Mouse (Mus musculus) B cell, adult (primary cell): ENCODE results near the gene Gm2832. TPM values are rescaled to one million over a fixed set of nuclear protein-coding genes. Genes with fewer than 3 reads are reported as not detected.

ENCODE experiments used
- total RNA-seq: library from RNA; stranded (reverse); gene quantifications from 4 replicates; pipeline ENCODE4 v1.2.4, GENCODE M21; 2023; ENCODE audit not compliant: inconsistent age

The Gm2832 gene
- not detected in 4 replicates for total RNA-seq

DNA sequence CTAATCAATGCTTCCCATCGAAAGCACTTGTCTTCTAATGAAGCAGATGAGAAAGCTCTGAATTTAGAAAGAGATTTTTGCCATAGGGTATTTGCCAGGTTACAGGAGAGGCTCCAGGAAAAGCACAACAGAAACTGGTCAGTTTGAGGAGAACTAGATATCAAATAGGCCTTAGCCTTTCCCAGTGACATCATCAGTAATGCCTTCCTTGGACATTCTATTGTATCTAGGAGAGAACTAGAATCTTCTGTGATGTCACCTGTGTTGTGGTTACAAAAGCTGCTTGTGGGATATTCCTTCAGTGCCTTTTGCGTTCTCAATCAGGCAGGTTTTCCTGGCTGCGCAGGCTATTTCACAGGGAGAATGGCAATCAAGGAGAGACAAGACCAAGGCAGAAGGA, at the start of gene Gm2832:
Gm2832 (plus strand) TSS at position 301 of the 400 bp plus-strand sequence.

Other genes starting within 250 kb of the Gm2832 start
- gene Dydc2, start 209.6 kb upstream of the Gm2832 start, total RNA-seq, result not detected in 4 replicates
- gene Dydc1, start 205.9 kb upstream of the Gm2832 start, total RNA-seq, result not detected in 4 replicates
- gene Mat1a, start 173.8 kb upstream of the Gm2832 start, total RNA-seq, result not detected in 4 replicates
- gene Sftpa1, start 147.0 kb upstream of the Gm2832 start, total RNA-seq, result not detected in 4 replicates
- not detected in 4 replicates for gene Mbl1, start 127.3 kb upstream of the Gm2832 start, total RNA-seq
- gene Sftpd, start 93.7 kb upstream of the Gm2832 start, total RNA-seq, result not detected in 4 replicates
- gene Gm5798, start 69.8 kb downstream of the Gm2832 start, total RNA-seq, result not detected in 4 replicates
- gene Gm7945, start 107.6 kb downstream of the Gm2832 start, total RNA-seq, result not detected in 4 replicates
- not detected in 4 replicates for gene Gm6482, start 129.5 kb downstream of the Gm2832 start, total RNA-seq
- not detected in 4 replicates for gene Gm7954, start 174.7 kb downstream of the Gm2832 start, total RNA-seq
- not detected in 4 replicates for gene Gm3486, start 210.7 kb downstream of the Gm2832 start, total RNA-seq